Comparison of ENCODE assay signal across 22 mouse cellular contexts in the genomic region with DNA sequence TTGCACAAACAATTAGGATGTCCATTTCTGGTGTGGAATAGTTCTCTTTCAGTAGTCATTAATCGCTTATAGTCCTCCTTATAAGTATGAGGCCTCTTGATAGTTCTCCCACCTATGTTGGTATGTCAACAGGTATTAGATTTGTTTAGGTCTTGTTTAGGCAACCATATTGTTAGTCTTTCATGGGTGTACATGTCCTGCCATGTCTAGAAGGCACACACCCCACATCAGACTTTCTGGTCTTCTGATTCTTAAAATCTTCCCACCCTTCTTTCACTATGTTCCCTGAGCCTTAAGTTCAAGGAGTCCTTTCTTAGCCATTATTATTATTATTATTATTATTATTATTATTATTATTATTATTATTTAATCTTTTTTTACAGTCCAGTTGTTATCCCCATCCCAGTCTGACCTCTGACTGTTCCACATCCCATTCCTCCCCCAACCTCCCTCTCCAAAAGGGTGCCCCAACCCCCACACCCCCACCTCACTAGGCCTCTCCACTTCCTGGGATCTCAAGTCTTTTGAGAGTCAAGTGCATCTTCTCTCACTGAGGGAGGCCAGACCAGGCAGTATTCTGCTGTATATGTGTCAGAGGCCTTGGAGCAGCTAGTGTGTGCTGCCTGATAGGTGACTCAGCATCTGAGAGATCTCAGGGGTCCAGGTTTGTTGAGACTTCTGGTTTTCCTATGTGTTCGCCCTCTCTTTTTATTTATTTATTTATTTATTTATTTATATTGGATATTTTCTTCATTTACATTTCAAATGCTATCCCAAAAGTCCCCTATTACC. TPM values are rescaled to one million over a fixed set of nuclear protein-coding genes. Genes with fewer than 3 reads are reported as not detected.
A peak's percentile ranks its signal among the peaks of the same experiment; 100 is the strongest.
DNase-seq lines count a peak whose midpoint lies in the region; ATAC-seq lines count a peak whose summit lies in the region.
"Had no signal": no experiment of that assay in that cellular context is flagged by ENCODE, and none has a peak within 500 bp of the region (broad histone marks: within the 10 kb centered on the region; RNA-seq: fewer than 3 reads in every experiment).

No protein-coding gene starts in this region.

- peaks cover 16% of the 10 kb centered on the region; the same call in 1 of the 2 replicates for H3K4me1 ChIP-seq in liver, embryonic 12.5 days
- H3K4me1 ChIP-seq in hindbrain, embryonic 11.5 days (replicated peaks; ENCODE audit: control insufficient read depth, insufficient read depth, low read length), result no peaks in the 10 kb centered on the region
- H3K4me1 ChIP-seq in kidney, embryonic 14.5 days (ENCODE audit: control insufficient read depth, insufficient read depth, low read length), result no peaks in the 10 kb centered on the region
- H3K4me1 ChIP-seq: forebrain, embryonic 12.5 days; hindbrain, embryonic 13.5 days; limb, embryonic 15.5 days; midbrain, embryonic 15.5 days had no signal

- ATAC-seq in liver, embryonic 12.5 days, result peak; percentile 100
- no peak for ATAC-seq in hindbrain, embryonic 11.5 days (ENCODE audit: low FRiP score)
- no peak for ATAC-seq in kidney, embryonic 14.5 days (ENCODE audit: low FRiP score, low TSS enrichment)
- ATAC-seq: activated CD4-positive, CD25-positive, alpha-beta regulatory T cell, adult 4 months; inflammation-experienced regulatory T-cells, adult 6 months; lung, postnatal 0 days; midbrain, embryonic 15.5 days had no signal

- H3K27me3 ChIP-seq in liver, embryonic 12.5 days (replicated peaks), result peaks cover 6% of the 10 kb centered on the region
- peaks cover 2% of the 10 kb centered on the region; the same call in 1 of the 2 replicates for H3K27me3 ChIP-seq in hindbrain, embryonic 11.5 days (ENCODE audit: control insufficient read depth, insufficient read depth, low read length)
- H3K27me3 ChIP-seq in kidney, embryonic 14.5 days (ENCODE audit: control insufficient read depth, insufficient read depth, low read length), result no peaks in the 10 kb centered on the region

- no peak overlapping the region for H3K9ac ChIP-seq in liver, embryonic 12.5 days
- H3K9ac ChIP-seq in hindbrain, embryonic 11.5 days (ENCODE audit: low read depth, low read length), result no peak overlapping the region
- H3K9ac ChIP-seq in kidney, embryonic 14.5 days (ENCODE audit: low read depth, low read length), result no peak overlapping the region
- H3K9ac ChIP-seq: forebrain, embryonic 12.5 days; hindbrain, embryonic 13.5 days; limb, embryonic 15.5 days; midbrain, embryonic 15.5 days had no signal

- H3K9me3 ChIP-seq in liver, embryonic 12.5 days (replicated peaks), result no peaks in the 10 kb centered on the region
- H3K9me3 ChIP-seq in hindbrain, embryonic 11.5 days (ENCODE audit: control insufficient read depth, low read length), result no peaks in the 10 kb centered on the region
- no peaks in the 10 kb centered on the region for H3K9me3 ChIP-seq in kidney, embryonic 14.5 days (ENCODE audit: control insufficient read depth, low read length)
- H3K9me3 ChIP-seq: forebrain, embryonic 12.5 days; hindbrain, embryonic 13.5 days; limb, embryonic 15.5 days; midbrain, embryonic 15.5 days had no signal

- WGBS in liver, embryonic 12.5 days (ENCODE audit: insufficient replicate concordance), result 43% methylated on average over 2 of the region's 2 CpGs
- 90% methylated on average over 2 of the region's 2 CpGs for WGBS in hindbrain, embryonic 11.5 days
- 84% methylated on average over 2 of the region's 2 CpGs for WGBS in kidney, embryonic 14.5 days

- H3K4me3 ChIP-seq in liver, embryonic 12.5 days, result no peak overlapping the region
- H3K4me3 ChIP-seq in hindbrain, embryonic 11.5 days (ENCODE audit: low read depth, low read length), result no peak overlapping the region
- no peak overlapping the region for H3K4me3 ChIP-seq in kidney, embryonic 14.5 days (ENCODE audit: low read length)
- H3K4me3 ChIP-seq: forebrain, embryonic 12.5 days; hindbrain, embryonic 13.5 days; limb, embryonic 15.5 days; midbrain, embryonic 15.5 days; myocyte had no signal

- DNase-seq in spleen, adult 12 weeks (ENCODE audit: low spot score), result peak; percentile 4
- no peak for DNase-seq in spleen, adult 18-20 months
- peak; percentile 80 for DNase-seq in c-Kit-positive CD71-positive TER-119-positive erythroid progenitor cells, embryonic 14.5 days (ENCODE audit: low spot score)
- DNase-seq in hindbrain, embryonic 11.5 days (ENCODE audit: low spot score), result no peak
- DNase-seq in cerebellum, adult 9-10 months, result no peak
- DNase-seq: adrenal gland, postnatal 10 days; cerebellum, adult 11-12 months; cerebellum, postnatal 25 days; embryo, embryonic 11 days; gastrocnemius, postnatal 10 days; heart, adult 18-20 months; kidney, postnatal 10 days had no signal

- H3K4me2 ChIP-seq in liver, embryonic 12.5 days, result peak overlapping the region; percentile 40
- H3K4me2 ChIP-seq in hindbrain, embryonic 11.5 days (replicated peaks; ENCODE audit: low read depth, low read length), result no peak overlapping the region
- H3K4me2 ChIP-seq in kidney, embryonic 14.5 days (replicated peaks; ENCODE audit: low read depth, low read length), result no peak overlapping the region
- H3K4me2 ChIP-seq: forebrain, embryonic 12.5 days; hindbrain, embryonic 13.5 days; limb, embryonic 15.5 days; midbrain, embryonic 15.5 days had no signal

- H3K36me3 ChIP-seq in liver, embryonic 12.5 days, result no peaks in the 10 kb centered on the region
- H3K36me3 ChIP-seq in hindbrain, embryonic 11.5 days (ENCODE audit: control insufficient read depth, insufficient read depth, low read length), result no peaks in the 10 kb centered on the region
- H3K36me3 ChIP-seq in kidney, embryonic 14.5 days (ENCODE audit: control insufficient read depth, insufficient read depth, low read length), result no peaks in the 10 kb centered on the region
- H3K36me3 ChIP-seq: forebrain, embryonic 12.5 days; hindbrain, embryonic 13.5 days; limb, embryonic 15.5 days; midbrain, embryonic 15.5 days had no signal

- H3K27ac ChIP-seq in liver, embryonic 12.5 days, result peak overlapping the region; percentile 88
- no peak overlapping the region for H3K27ac ChIP-seq in hindbrain, embryonic 11.5 days (ENCODE audit: low read depth, low read length)
- no peak overlapping the region for H3K27ac ChIP-seq in kidney, embryonic 14.5 days (ENCODE audit: low read depth, low read length)
- H3K27ac ChIP-seq: forebrain, embryonic 12.5 days; hindbrain, embryonic 13.5 days; limb, embryonic 15.5 days; midbrain, embryonic 15.5 days had no signal

RNA-seq across cellular contexts. Expression of a gene that starts 55.7 kb away (rescaled TPM):
- polyA plus RNA-seq in liver, embryonic 12.5 days (2016; fragmentation: Nextera tagmentation; extraction: Ambion mirVana), result 114 and 116 TPM in 2 replicates
- 842 and 887 TPM in 2 replicates for polyA plus RNA-seq in hindbrain, embryonic 11.5 days (2014; fragmentation: Nextera tagmentation; extraction: Ambion mirVana)
- 455 and 607 TPM in 2 replicates for polyA plus RNA-seq in kidney, embryonic 14.5 days (2014; fragmentation: Nextera tagmentation; extraction: Ambion mirVana)

Comparison
In these comparisons a context has a peak if more than half of its experiments do, and no peak if none do; other contexts are left out.
1. DNase-seq: peak in spleen, adult 12 weeks (single experiment) and c-Kit-positive CD71-positive TER-119-positive erythroid progenitor cells, embryonic 14.5 days (single experiment); none in spleen, adult 18-20 months (0 of 2), hindbrain, embryonic 11.5 days (single experiment) and cerebellum, adult 9-10 months (single experiment).